Mouse (Mus musculus): ENCODE data around the gene Eme2.

The Eme2 gene

GRCm38 (mm10) chr17:24840341-24840740, 54.5 kb downstream of the Eme2 start:
- TF ChIP-seq GATA4 (IDR thresholded peaks at IDR 0.05; ENCODE audit: insufficient replicate concordance, low read length): no peak

- no peak for TF ChIP-seq GATA4 (IDR thresholded peaks at IDR 0.05; ENCODE audit: insufficient replicate concordance, low read length)
Measured at GRCm38 (mm10) chr17:24839842-24840241, 55.0 kb downstream of the Eme2 start, which contains the start of gene Hagh. Hagh (plus strand) TSS chr17:24840143.
